Mouse (Mus musculus) midbrain, embryonic 11.5 days (tissue): ENCODE measurements around the gene Notch3. TPM values are rescaled to one million over a fixed set of nuclear protein-coding genes. Genes with fewer than 3 reads are reported as not detected.
A peak's percentile ranks its signal among the peaks of the same experiment; 100 is the strongest.
"Not testable (repeated sequence)": the region's sequence is repeated elsewhere in the genome, so short reads cannot be mapped to it uniquely, and the experiment has no call there.

ENCODE experiments used
- ATAC-seq: fragments of 200-750 bp; cut with Nextera tagmentation; 2 replicates; pipeline ENCODE4 v1.8.0; 2017; ENCODE audit warnings: moderate TSS enrichment, moderate library complexity; ENCODE audit not compliant: low FRiP score
- DNase-seq: peaks from one replicate; pipeline ENCODE4 v3.0.0; 2015; ENCODE audit warnings: low spot score; ENCODE audit errors: missing footprints
- H3K27ac ChIP-seq: fragments of 300-500 bp; sonication (generic); 2 replicates; pipeline ENCODE4 v1.5.1; 2014; ENCODE audit warnings: low read depth, low read length
- H3K27me3 ChIP-seq: fragments of 300-500 bp; sonication (generic); 2 replicates; pipeline ENCODE4 v1.6.1; 2014; ENCODE audit warnings: mild to moderate bottlenecking, low read length, moderate library complexity, mixed read lengths; ENCODE audit not compliant: control insufficient read depth, insufficient read depth
- H3K36me3 ChIP-seq: fragments of 300-500 bp; sonication (generic); 2 replicates; pipeline ENCODE4 v1.6.1; 2014; ENCODE audit warnings: mild to moderate bottlenecking, low read length, moderate library complexity, mixed read lengths; ENCODE audit not compliant: control insufficient read depth, insufficient read depth
- H3K4me1 ChIP-seq: fragments of 300-500 bp; sonication (generic); 2 replicates; pipeline ENCODE4 v1.6.1; 2014; ENCODE audit warnings: low read length; ENCODE audit not compliant: control insufficient read depth, insufficient read depth
- H3K4me2 ChIP-seq: fragments of 300-500 bp; sonication (generic); 2 replicates; pipeline ENCODE4 v1.6.1; 2014; ENCODE audit warnings: mild to moderate bottlenecking, moderate library complexity
- H3K4me3 ChIP-seq: fragments of 300-500 bp; sonication (generic); 2 replicates; pipeline ENCODE4 v1.5.1; 2014; ENCODE audit warnings: low read depth, low read length
- H3K9ac ChIP-seq: fragments of 300-500 bp; sonication (generic); 2 replicates; pipeline ENCODE4 v1.6.1; 2014; ENCODE audit warnings: low read length
- H3K9me3 ChIP-seq: fragments of 300-500 bp; sonication (generic); 2 replicates; pipeline ENCODE4 v1.6.1; 2016; ENCODE audit warnings: low read length; ENCODE audit not compliant: control insufficient read depth
- WGBS: fragments of 180-500 bp; shearing (Covaris S2); extraction: QIAGEN DNeasy Blood & Tissue Kit; methylation state at CpG from one replicate; pipeline ENCODE4 v1.1.7; 2014; 5-methylcytosine and 5-hydroxymethylcytosine counted together
- polyA plus RNA-seq: library from polyadenylated mRNA; unstranded; fragments of >200 nt; fragmentation: Nextera tagmentation; extraction: Ambion mirVana; gene quantifications from 2 replicates; pipeline ENCODE4 v1.2.1, GENCODE M21; 2014

Gene Notch3
- polyA plus RNA-seq = 21.4 and 21.9 TPM in 2 replicates

DNA sequence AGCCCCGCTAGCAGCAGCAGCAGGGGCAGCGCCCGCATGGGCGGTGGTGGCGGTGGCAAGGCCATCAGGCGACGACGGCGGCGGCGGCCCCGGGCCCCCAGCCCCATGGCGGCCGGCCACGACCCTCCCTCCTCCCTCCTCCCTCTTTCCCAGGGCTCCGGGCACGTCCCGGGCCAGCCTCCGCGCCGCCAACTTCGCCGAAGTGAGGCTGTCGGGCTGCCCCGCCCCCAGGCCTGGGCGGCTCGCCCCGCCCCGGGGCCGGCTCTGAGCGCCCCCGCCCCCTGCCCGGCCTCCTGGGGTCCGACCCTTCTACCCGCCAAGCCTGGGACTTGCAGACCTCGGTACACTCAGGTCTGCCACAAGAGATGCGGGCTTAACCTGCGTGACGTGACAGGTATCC, at the start of gene Notch3:
Notch3 (minus strand) TSS at position 166 of the 400 bp plus-strand sequence.
- Histone ChIP-seq H3K4me3 (peak within 1 kb of the TSS; percentile 75), H3K36me3 (no peaks in the 10 kb centered on the region), H3K4me1 (peaks cover 36% of the 10 kb centered on the region), H3K9ac (peak within 1 kb of the TSS; percentile 93), H3K27me3 (no peaks in the 10 kb centered on the region), H3K27ac (peak within 1 kb of the TSS; percentile 93), H3K4me2 (peak within 1 kb of the TSS; percentile 64), H3K9me3 (no peaks in the 10 kb centered on the region)
- 0% methylated on average over 24 of the region's 39 CpGs for WGBS
- DNase-seq (peak; percentile 98), ATAC-seq (peak; percentile 68)

DNA sequence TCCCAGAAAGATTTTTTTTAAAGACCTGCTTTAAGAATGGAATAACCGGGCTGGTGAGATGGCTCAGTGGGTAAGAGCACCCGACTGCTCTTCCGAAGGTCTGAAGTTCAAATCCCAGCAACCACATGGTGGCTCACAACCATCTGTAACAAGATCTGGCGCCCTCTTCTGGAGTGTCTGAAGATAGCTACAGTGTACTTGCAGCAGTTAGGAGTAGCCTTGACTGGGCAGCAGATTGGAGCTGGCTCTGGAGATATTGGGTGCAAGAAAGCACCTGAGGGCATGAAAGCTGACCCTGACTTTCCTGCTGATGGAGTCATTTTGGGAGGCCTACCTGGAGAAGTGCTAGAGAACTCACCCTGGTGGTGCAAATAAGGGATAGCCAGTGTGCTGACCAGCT, 48.9 kb upstream of the Notch3 start:
- H3K27ac ChIP-seq, H3K4me1 ChIP-seq, H3K9ac ChIP-seq, H3K27me3 ChIP-seq, H3K9me3 ChIP-seq, DNase-seq, H3K4me3 ChIP-seq, H3K4me2 ChIP-seq, ATAC-seq: not testable (repeated sequence)
- WGBS = 74% methylated on average over 4 of the region's 4 CpGs
- H3K36me3 ChIP-seq = peaks cover 27% of the 10 kb centered on the region

- not testable (repeated sequence) for H3K4me3 ChIP-seq, H3K27ac ChIP-seq, H3K9me3 ChIP-seq, H3K4me1 ChIP-seq, ATAC-seq, H3K9ac ChIP-seq, H3K27me3 ChIP-seq, DNase-seq, H3K4me2 ChIP-seq
- H3K36me3 ChIP-seq = peaks cover 27% of the 10 kb centered on the region; the same call in 1 of the 2 replicates
- 91% methylated on average over 6 of the region's 6 CpGs for WGBS
Observed at GRCm38 (mm10) chr17:32211554-32211953, 44.9 kb upstream of the Notch3 start.

DNA sequence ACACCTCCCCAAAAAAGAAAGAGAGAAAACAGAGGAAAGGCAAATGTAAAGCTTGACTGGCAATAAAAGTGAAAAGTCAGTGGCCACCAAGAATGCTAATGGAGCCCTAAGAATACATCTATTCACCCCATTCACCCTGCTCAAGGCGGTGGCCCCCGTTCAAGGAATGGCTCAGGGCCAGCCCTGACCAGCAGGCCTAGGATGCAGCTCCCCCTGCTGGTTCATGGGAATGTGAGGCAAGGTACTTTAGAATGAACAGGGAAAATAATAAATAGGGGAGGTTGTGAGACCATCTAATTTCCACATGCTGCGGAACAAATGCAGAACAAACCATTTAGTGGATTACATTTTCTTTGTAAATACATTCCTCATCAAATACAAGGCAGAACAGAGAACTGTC, 43.1 kb upstream of the Notch3 start:
- WGBS = 52% methylated on average over 3 of the region's 3 CpGs
- DNase-seq (peak; percentile 92), ATAC-seq (peak; percentile 72; the same call in 1 of the 2 replicates)
- H3K36me3 ChIP-seq = peaks cover 29% of the 10 kb centered on the region
- no peak overlapping the region for H3K4me3 ChIP-seq
- H3K27ac ChIP-seq = no peak overlapping the region
- H3K9me3 ChIP-seq = no peaks in the 10 kb centered on the region
- no peak overlapping the region for H3K9ac ChIP-seq
- H3K27me3 ChIP-seq = no peaks in the 10 kb centered on the region
- H3K4me2 ChIP-seq = no peak overlapping the region
- no peaks in the 10 kb centered on the region for H3K4me1 ChIP-seq

DNA sequence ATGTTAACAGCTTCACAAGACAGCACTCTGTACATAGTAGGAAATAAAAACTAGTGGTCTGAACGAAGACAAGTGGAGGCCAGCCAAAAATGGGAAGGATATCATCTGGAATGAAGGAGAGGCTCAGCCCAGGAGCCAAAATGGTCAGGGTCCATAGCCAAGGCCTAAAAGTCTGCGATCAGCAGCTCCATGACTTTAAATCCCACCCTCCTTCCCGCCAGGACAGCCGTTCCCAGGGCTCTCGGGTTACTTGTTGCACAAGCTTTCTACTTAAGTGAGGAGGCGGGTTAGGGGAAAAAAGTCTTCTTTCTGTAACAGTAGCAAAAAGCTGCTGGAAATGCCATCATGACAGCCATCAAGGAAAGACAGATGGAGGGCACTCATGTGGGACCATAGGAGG, 42.5 kb upstream of the Notch3 start:
- Histone ChIP-seq H3K36me3 (peaks cover 34% of the 10 kb centered on the region), H3K27me3 (no peaks in the 10 kb centered on the region), H3K4me3 (no peak overlapping the region), H3K9me3 (no peaks in the 10 kb centered on the region), H3K4me2 (no peak overlapping the region), H3K9ac (no peak overlapping the region), H3K27ac (no peak overlapping the region), H3K4me1 (no peaks in the 10 kb centered on the region)
- WGBS = 84% methylated on average over 6 of the region's 6 CpGs
- ATAC-seq (no peak), DNase-seq (no peak)

GRCm38 (mm10) chr17:32207586-32208245, 41.1 kb upstream of the Notch3 start:
- Histone ChIP-seq H3K27ac (no peak overlapping the region), H3K4me1 (no peaks in the 10 kb centered on the region), H3K27me3 (no peaks in the 10 kb centered on the region), H3K4me3 (no peak overlapping the region), H3K4me2 (no peak overlapping the region), H3K9ac (no peak overlapping the region), H3K36me3 (peaks cover 36% of the 10 kb centered on the region), H3K9me3 (no peaks in the 10 kb centered on the region)
- 86% methylated on average over 5 of the region's 5 CpGs for WGBS
- DNase-seq (no peak), ATAC-seq (no peak)

- Histone ChIP-seq H3K27me3 (no peaks in the 10 kb centered on the region), H3K4me3 (no peak overlapping the region), H3K9me3 (no peaks in the 10 kb centered on the region), H3K36me3 (peaks cover 39% of the 10 kb centered on the region), H3K4me1 (no peaks in the 10 kb centered on the region), H3K4me2 (no peak overlapping the region), H3K27ac (no peak overlapping the region), H3K9ac (no peak overlapping the region)
- DNase-seq = no peak
- ATAC-seq = no peak
- WGBS = 97% methylated on average over 3 of the region's 3 CpGs
Observed at GRCm38 (mm10) chr17:32205345-32205744, 38.7 kb upstream of the Notch3 start.

DNA sequence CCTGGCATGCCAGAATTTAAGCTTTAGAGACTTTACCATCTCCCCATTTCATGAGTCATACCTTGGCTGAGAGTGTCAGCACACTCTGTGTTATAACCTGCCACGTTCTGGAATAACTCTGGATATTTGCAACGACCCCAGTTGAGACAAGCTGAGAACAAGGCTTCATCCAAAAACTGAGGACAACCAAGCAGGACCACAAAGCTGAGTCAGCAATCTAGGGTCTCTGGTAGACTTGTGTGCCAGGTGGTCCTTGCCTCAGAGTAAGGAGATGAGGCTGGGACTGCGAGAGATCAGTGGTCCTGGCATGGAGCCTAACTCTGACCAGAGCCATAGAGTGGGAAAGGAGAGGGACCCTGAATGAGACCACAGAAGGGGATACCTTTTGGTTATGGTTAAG, 36.3 kb upstream of the Notch3 start:
- H3K36me3 ChIP-seq = peaks cover 50% of the 10 kb centered on the region
- WGBS = 94% methylated on average over 3 of the region's 3 CpGs

GRCm38 (mm10) chr17:32201086-32201485, 34.4 kb upstream of the Notch3 start:
- Histone ChIP-seq H3K4me3 (no peak overlapping the region), H3K36me3 (peaks cover 53% of the 10 kb centered on the region), H3K9ac (no peak overlapping the region), H3K9me3 (no peaks in the 10 kb centered on the region), H3K4me1 (no peaks in the 10 kb centered on the region), H3K4me2 (no peak overlapping the region), H3K27ac (no peak overlapping the region), H3K27me3 (no peaks in the 10 kb centered on the region)
- DNase-seq (no peak), ATAC-seq (no peak)
- 87% methylated on average over 5 of the region's 5 CpGs for WGBS

More for the DNA sequence above, 36.3 kb upstream of the Notch3 start:
- no peaks in the 10 kb centered on the region for H3K9me3 ChIP-seq
- no peak overlapping the region for H3K27ac ChIP-seq
- no peak for DNase-seq
- H3K9ac ChIP-seq = no peak overlapping the region
- H3K4me1 ChIP-seq = no peaks in the 10 kb centered on the region
- no peak for ATAC-seq
- H3K4me3 ChIP-seq = no peak overlapping the region
- no peak overlapping the region for H3K4me2 ChIP-seq
- H3K27me3 ChIP-seq = no peaks in the 10 kb centered on the region
